Comparison of ENCODE assay signal across 32 mouse cellular contexts in the genomic region with DNA sequence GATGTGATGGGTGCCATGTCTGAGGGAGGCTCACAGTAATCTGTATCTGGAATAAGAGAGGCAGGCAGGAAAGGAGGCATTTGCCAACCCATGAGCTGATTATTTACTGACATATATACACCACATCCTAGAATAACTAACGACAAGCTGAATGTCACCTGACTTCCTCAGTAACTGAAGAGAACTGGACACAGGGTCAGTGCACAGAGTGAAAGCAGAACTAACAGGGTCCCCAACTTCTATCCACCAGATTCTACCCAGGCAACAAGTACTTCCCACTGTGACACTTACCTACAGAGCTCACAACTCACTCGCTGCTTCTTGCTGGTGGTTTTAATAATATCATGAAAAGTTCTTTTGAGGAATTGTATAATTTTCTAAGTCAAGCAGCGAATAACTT. TPM values are rescaled to one million over a fixed set of nuclear protein-coding genes. Genes with fewer than 3 reads are reported as not detected.
DNase-seq lines count a peak whose midpoint lies in the region; ATAC-seq and TF ChIP-seq lines count a peak whose summit lies in the region.
"Had no signal": no experiment of that assay in that cellular context is flagged by ENCODE, and none has a peak within 500 bp of the region (broad histone marks: within the 10 kb centered on the region; RNA-seq: fewer than 3 reads in every experiment).

No protein-coding gene starts in this region.

- intact Hi-C loops in gastrocnemius, postnatal 14 days (cut with DNase I; ENCODE audit: low total_unique reads) = no loop called here

- no peak overlapping the region for H3K4me2 ChIP-seq in liver, postnatal 0 days (ENCODE audit: low read depth, low read length)
- no peak overlapping the region for H3K4me2 ChIP-seq in liver, embryonic 11.5 days
- H3K4me2 ChIP-seq: embryonic facial prominence, embryonic 13.5 days; forebrain, embryonic 15.5 days; heart, embryonic 15.5 days; hindbrain, embryonic 12.5 days; limb, embryonic 12.5 days; lung, embryonic 15.5 days; neural tube, embryonic 15.5 days had no signal

- ATAC-seq in liver, postnatal 0 days = no peak
- ATAC-seq in liver, embryonic 11.5 days (replicated peaks; ENCODE audit: low FRiP score) = no peak
- peak; percentile 98 for ATAC-seq in granulocyte monocyte progenitor cell, adult 5-6 weeks (replicated peaks; ENCODE audit: poor library complexity, severe bottlenecking)
- peak; percentile 85 for ATAC-seq in megakaryocyte progenitor cell, adult 5-6 weeks (replicated peaks; ENCODE audit: poor library complexity)
- ATAC-seq: forebrain, embryonic 15.5 days; hindbrain, postnatal 0 days; intestine, embryonic 16.5 days had no signal

- no peaks in the 10 kb centered on the region for H3K36me3 ChIP-seq in liver, postnatal 0 days (replicated peaks; ENCODE audit: insufficient read depth, low read length)
- H3K36me3 ChIP-seq in liver, embryonic 11.5 days (ENCODE audit: control insufficient read depth, insufficient read depth, low read length) = no peaks in the 10 kb centered on the region
- H3K36me3 ChIP-seq: embryonic facial prominence, embryonic 13.5 days; forebrain, embryonic 15.5 days; heart, embryonic 10.5 days; heart, embryonic 15.5 days; hindbrain, embryonic 12.5 days; limb, embryonic 12.5 days; lung, embryonic 15.5 days; neural tube, embryonic 15.5 days had no signal

- no peak for TF ChIP-seq EP300 in liver, postnatal 0 days (IDR thresholded peaks at IDR 0.05; ENCODE audit: low read depth)

- H3K4me1 ChIP-seq in liver, postnatal 0 days (ENCODE audit: insufficient read depth) = peaks cover 9% of the 10 kb centered on the region
- peaks cover 14% of the 10 kb centered on the region for H3K4me1 ChIP-seq in liver, embryonic 11.5 days (replicated peaks; ENCODE audit: control insufficient read depth, insufficient read depth, low read length)

- 40% methylated on average over 3 of the region's 3 CpGs for WGBS in liver, postnatal 0 days (ENCODE audit: insufficient replicate concordance)
- 64% methylated on average over 3 of the region's 3 CpGs for WGBS in liver, embryonic 11.5 days

- no peak for DNase-seq in liver, postnatal 0 days
- no peak for DNase-seq in liver, embryonic 11.5 days (ENCODE audit: low spot score)
- no peak for DNase-seq in frontal cortex, adult 2 months (ENCODE audit: extremely low spot score in 1 of 2, low spot score in 1 of 2)
- DNase-seq in gastrocnemius, postnatal 14 days = no peak
- DNase-seq in spleen, postnatal 10 days (ENCODE audit: low spot score in 2 of 2) = no peak
- DNase-seq: adrenal gland, postnatal 10 days; B cell, adult 2 months; cerebellum, adult 11 months; cerebellum, adult 9-11 months; gastrocnemius, postnatal 10 days; heart, adult 11 months; kidney, adult 8-10 months; layer of hippocampus, adult 9-11 months; midbrain, embryonic 14.5 days; right cerebral cortex, adult 18-20 months; spleen, adult 18-20 months; thymus, postnatal 4 days had no signal

- H3K9ac ChIP-seq in liver, postnatal 0 days (replicated peaks) = no peak overlapping the region
- H3K9ac ChIP-seq in liver, embryonic 11.5 days (ENCODE audit: low read depth, low read length) = no peak overlapping the region
- H3K9ac ChIP-seq: embryonic facial prominence, embryonic 13.5 days; forebrain, embryonic 15.5 days; heart, embryonic 15.5 days; hindbrain, embryonic 12.5 days; limb, embryonic 12.5 days; liver, embryonic 14.5 days; lung, embryonic 15.5 days; neural tube, embryonic 15.5 days had no signal

- H3K4me3 ChIP-seq in liver, postnatal 0 days (ENCODE audit: low read depth, low read length) = no peak overlapping the region
- H3K4me3 ChIP-seq in liver, embryonic 11.5 days (ENCODE audit: low read depth, low read length) = no peak overlapping the region
- H3K4me3 ChIP-seq: embryonic facial prominence, embryonic 13.5 days; forebrain, embryonic 10.5 days; forebrain, embryonic 15.5 days; heart, embryonic 10.5 days; heart, embryonic 15.5 days; hindbrain, embryonic 12.5 days; limb, embryonic 12.5 days; lung, embryonic 15.5 days; neural tube, embryonic 15.5 days had no signal

- TF ChIP-seq CTCF in liver, postnatal 0 days (IDR thresholded peaks at IDR 0.05; ENCODE audit: low read depth) = no peak

- H3K27me3 ChIP-seq in liver, postnatal 0 days (ENCODE audit: insufficient read depth, low read length) = no peaks in the 10 kb centered on the region
- H3K27me3 ChIP-seq in liver, embryonic 11.5 days (replicated peaks; ENCODE audit: control insufficient read depth, insufficient read depth, low read length) = no peaks in the 10 kb centered on the region
- H3K27me3 ChIP-seq: embryonic facial prominence, embryonic 13.5 days; forebrain, embryonic 15.5 days; heart, embryonic 15.5 days; hindbrain, embryonic 12.5 days; limb, embryonic 12.5 days; lung, embryonic 15.5 days; neural tube, embryonic 15.5 days had no signal

- H3K27ac ChIP-seq in liver, postnatal 0 days (ENCODE audit: low read depth) = 0 out of 2 replicates have a peak overlapping the region, but pooled peaks have one; percentile 4
- H3K27ac ChIP-seq in liver, embryonic 11.5 days (ENCODE audit: low read depth, low read length) = no peak overlapping the region
- H3K27ac ChIP-seq: embryonic facial prominence, embryonic 13.5 days; forebrain, embryonic 10.5 days; forebrain, embryonic 15.5 days; heart, embryonic 10.5 days; heart, embryonic 15.5 days; hindbrain, embryonic 12.5 days; hindbrain, postnatal 0 days; kidney, postnatal 0 days; limb, embryonic 12.5 days; liver, embryonic 14.5 days; lung, embryonic 15.5 days; neural tube, embryonic 15.5 days had no signal

- H3K9me3 ChIP-seq in liver, postnatal 0 days (ENCODE audit: low read length) = no peaks in the 10 kb centered on the region
- no peaks in the 10 kb centered on the region for H3K9me3 ChIP-seq in liver, embryonic 11.5 days (ENCODE audit: control insufficient read depth, low read length)
- H3K9me3 ChIP-seq: embryonic facial prominence, embryonic 13.5 days; forebrain, embryonic 10.5 days; forebrain, embryonic 15.5 days; heart, embryonic 10.5 days; heart, embryonic 15.5 days; hindbrain, embryonic 12.5 days; limb, embryonic 12.5 days; lung, embryonic 15.5 days; neural tube, embryonic 15.5 days had no signal

RNA-seq across cellular contexts. Expression of a gene that starts 15.3 kb away (rescaled TPM):
- 5.8 and 6.7 TPM in 2 replicates for polyA plus RNA-seq in liver, postnatal 0 days (2015; fragmentation: Nextera tagmentation; extraction: Ambion mirVana)
- polyA plus RNA-seq in liver, embryonic 11.5 days (2014; fragmentation: Nextera tagmentation; extraction: Ambion mirVana) = 8.7 and 11.2 TPM in 2 replicates
- 19.6 and 27.4 TPM in 2 replicates for total RNA-seq in granulocyte monocyte progenitor cell, adult 5-6 weeks (2014; fragmentation: Nextera tagmentation)
- total RNA-seq in granulocyte monocyte progenitor cell, adult 5-6 weeks (2017) = 18.9 and 22.1 TPM in 2 replicates
- total RNA-seq in megakaryocyte progenitor cell, adult 5-6 weeks (2015) = 29.9 and 34.5 TPM in 2 replicates
- total RNA-seq in megakaryocyte progenitor cell, adult 5-6 weeks (2017) = 15.4 and 37.0 TPM in 2 replicates
- 42.0 and 42.8 TPM in 2 replicates for polyA plus RNA-seq in frontal cortex, adult 2 months (2012; rRNA removed)
- 1 to 10 TPM; 7.0 to 8.0 TPM for total RNA-seq in gastrocnemius, postnatal 14 days (2021)

Comparison
In these comparisons a context has a peak if more than half of its experiments do, and no peak if none do; other contexts are left out.
1. ATAC-seq: peak in granulocyte monocyte progenitor cell, adult 5-6 weeks (single experiment) and megakaryocyte progenitor cell, adult 5-6 weeks (single experiment); none in liver, postnatal 0 days (single experiment) and liver, embryonic 11.5 days (single experiment).